Mouse (Mus musculus) liver, postnatal 0 days (tissue): Measurements from ENCODE around the gene Procr.

Experiments
- CTCF ChIP-seq: sonication (generic); IDR thresholded peaks from 2 replicates; pipeline ENCODE4 v1.5.1; 2016; ENCODE audit warnings: antibody characterized with exemption, low read depth
- EP300 ChIP-seq: IDR thresholded peaks from 2 replicates; pipeline ENCODE4 v1.6.1; 2016; ENCODE audit warnings: antibody characterized with exemption, low read depth, mild to moderate bottlenecking

GRCm38 (mm10) chr2:155729158-155729645 lies 21.7 kb upstream of the Procr start, which contains the start of gene Edem2:
- no peak for TF ChIP-seq CTCF
- TF ChIP-seq EP300, result no peak
